Mouse (Mus musculus): ENCODE results near the gene Chrm3. TPM values are rescaled to one million over a fixed set of nuclear protein-coding genes. Genes with fewer than 3 reads are reported as not detected.

Chrm3 gene
- polyA plus RNA-seq, 1 experiment = not detected

DNA sequence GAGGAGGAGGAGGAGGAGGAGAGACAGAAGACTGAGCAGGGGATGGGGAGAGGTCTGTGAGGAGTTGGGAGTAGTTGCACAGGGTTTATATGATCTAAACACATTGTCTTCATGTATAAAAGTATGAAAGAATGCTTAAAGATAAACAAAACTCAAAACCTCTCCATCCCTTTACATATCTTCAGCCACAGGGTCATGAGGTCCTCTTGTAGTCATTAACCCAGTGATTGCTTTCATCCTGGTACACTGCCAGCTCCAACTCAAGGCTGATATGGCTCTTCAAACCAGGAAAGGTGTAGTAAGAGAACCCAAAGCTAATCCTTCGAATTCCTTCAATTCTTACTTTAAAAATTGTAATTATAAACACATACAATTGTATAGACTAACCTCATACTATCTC lies 470.7 kb downstream of the Chrm3 start:
- Histone ChIP-seq H3K36me3 (ENCODE audit: control insufficient read depth, insufficient read depth, low read length, poor library complexity, severe bottlenecking) (no peaks in the 10 kb centered on the region), H3K4me1 (ENCODE audit: control insufficient read depth, insufficient read depth, low read length) (no peaks in the 10 kb centered on the region), H3K9me3 (replicated peaks; ENCODE audit: control insufficient read depth, insufficient read depth, low read length, poor library complexity, severe bottlenecking) (no peaks in the 10 kb centered on the region), H3K27ac (ENCODE audit: insufficient read depth, low read length) (no peak overlapping the region), H3K9ac (ENCODE audit: low read depth, poor library complexity, severe bottlenecking) (no peak overlapping the region), H3K4me3 (ENCODE audit: low read depth, low read length) (no peak overlapping the region), H3K27me3 (ENCODE audit: control insufficient read depth, insufficient read depth, low read length, poor library complexity, severe bottlenecking) (no peaks in the 10 kb centered on the region)
- no peak for TF ChIP-seq CTCF (IDR thresholded peaks at IDR 0.05; ENCODE audit: low read depth, low read length)
- TF ChIP-seq EP300 (IDR thresholded peaks at IDR 0.05; ENCODE audit: insufficient read depth, low read depth, low read length) = no peak
- no peak for TF ChIP-seq POLR2A (IDR thresholded peaks at IDR 0.05; ENCODE audit: insufficient read depth, low read length)

- no peaks in the 10 kb centered on the region for H3K4me1 ChIP-seq (ENCODE audit: control insufficient read depth, insufficient read depth, low read length)
- H3K4me3 ChIP-seq (ENCODE audit: low read depth, low read length) = no peak overlapping the region
- H3K27me3 ChIP-seq (ENCODE audit: control insufficient read depth, insufficient read depth, low read length, poor library complexity, severe bottlenecking) = no peaks in the 10 kb centered on the region
- H3K9me3 ChIP-seq (replicated peaks; ENCODE audit: control insufficient read depth, insufficient read depth, low read length, poor library complexity, severe bottlenecking) = no peaks in the 10 kb centered on the region
- no peak overlapping the region for H3K9ac ChIP-seq (ENCODE audit: low read depth, poor library complexity, severe bottlenecking)
- TF ChIP-seq CTCF (IDR thresholded peaks at IDR 0.05; ENCODE audit: low read depth, low read length) (no peak), POLR2A (IDR thresholded peaks at IDR 0.05; ENCODE audit: insufficient read depth, low read length) (no peak), EP300 (IDR thresholded peaks at IDR 0.05; ENCODE audit: insufficient read depth, low read depth, low read length) (no peak)
- H3K36me3 ChIP-seq (ENCODE audit: control insufficient read depth, insufficient read depth, low read length, poor library complexity, severe bottlenecking) = no peaks in the 10 kb centered on the region
- no peak overlapping the region for H3K27ac ChIP-seq (ENCODE audit: insufficient read depth, low read length)
Observed at GRCm38 (mm10) chr13:9888284-9888683, 472.4 kb downstream of the Chrm3 start.

GRCm38 (mm10) chr13:9887261-9887660 lies 473.4 kb downstream of the Chrm3 start:
- H3K27ac ChIP-seq (ENCODE audit: insufficient read depth, low read length) = no peak overlapping the region

GRCm38 (mm10) chr13:9886465-9887135 lies 474.0 kb downstream of the Chrm3 start:
- no peaks in the 10 kb centered on the region for H3K36me3 ChIP-seq (ENCODE audit: control insufficient read depth, insufficient read depth, low read length, poor library complexity, severe bottlenecking)
- no peak overlapping the region for H3K27ac ChIP-seq (ENCODE audit: insufficient read depth, low read length)
- H3K4me3 ChIP-seq (ENCODE audit: low read depth, low read length) = no peak overlapping the region
- H3K4me1 ChIP-seq (ENCODE audit: control insufficient read depth, insufficient read depth, low read length) = no peaks in the 10 kb centered on the region
- H3K9ac ChIP-seq (ENCODE audit: low read depth, poor library complexity, severe bottlenecking) = no peak overlapping the region
- no peak for TF ChIP-seq POLR2A (IDR thresholded peaks at IDR 0.05; ENCODE audit: insufficient read depth, low read length)
- TF ChIP-seq EP300 (IDR thresholded peaks at IDR 0.05; ENCODE audit: insufficient read depth, low read depth, low read length) = no peak
- TF ChIP-seq CTCF (IDR thresholded peaks at IDR 0.05; ENCODE audit: low read depth, low read length) = no peak
- no peaks in the 10 kb centered on the region for H3K27me3 ChIP-seq (ENCODE audit: control insufficient read depth, insufficient read depth, low read length, poor library complexity, severe bottlenecking)
- H3K9me3 ChIP-seq (replicated peaks; ENCODE audit: control insufficient read depth, insufficient read depth, low read length, poor library complexity, severe bottlenecking) = no peaks in the 10 kb centered on the region

More at GRCm38 (mm10) chr13:9887261-9887660, 473.4 kb downstream of the Chrm3 start:
- no peak overlapping the region for H3K4me3 ChIP-seq (ENCODE audit: low read depth, low read length)
- no peaks in the 10 kb centered on the region for H3K36me3 ChIP-seq (ENCODE audit: control insufficient read depth, insufficient read depth, low read length, poor library complexity, severe bottlenecking)
- no peaks in the 10 kb centered on the region for H3K4me1 ChIP-seq (ENCODE audit: control insufficient read depth, insufficient read depth, low read length)
- no peaks in the 10 kb centered on the region for H3K9me3 ChIP-seq (replicated peaks; ENCODE audit: control insufficient read depth, insufficient read depth, low read length, poor library complexity, severe bottlenecking)
- no peak overlapping the region for H3K9ac ChIP-seq (ENCODE audit: low read depth, poor library complexity, severe bottlenecking)
- H3K27me3 ChIP-seq (ENCODE audit: control insufficient read depth, insufficient read depth, low read length, poor library complexity, severe bottlenecking) = no peaks in the 10 kb centered on the region
- TF ChIP-seq EP300 (IDR thresholded peaks at IDR 0.05; ENCODE audit: insufficient read depth, low read depth, low read length) (no peak), POLR2A (IDR thresholded peaks at IDR 0.05; ENCODE audit: insufficient read depth, low read length) (no peak)

GRCm38 (mm10) chr13:9882362-9883282 lies 478.0 kb downstream of the Chrm3 start:
- no peak overlapping the region for H3K9ac ChIP-seq (ENCODE audit: low read depth, poor library complexity, severe bottlenecking)
- no peaks in the 10 kb centered on the region for H3K36me3 ChIP-seq (ENCODE audit: control insufficient read depth, insufficient read depth, low read length, poor library complexity, severe bottlenecking)
- H3K4me1 ChIP-seq (ENCODE audit: control insufficient read depth, insufficient read depth, low read length) = no peaks in the 10 kb centered on the region
- no peaks in the 10 kb centered on the region for H3K9me3 ChIP-seq (replicated peaks; ENCODE audit: control insufficient read depth, insufficient read depth, low read length, poor library complexity, severe bottlenecking)
- H3K27ac ChIP-seq (ENCODE audit: insufficient read depth, low read length) = no peak overlapping the region
- H3K27me3 ChIP-seq (ENCODE audit: control insufficient read depth, insufficient read depth, low read length, poor library complexity, severe bottlenecking) = no peaks in the 10 kb centered on the region
- TF ChIP-seq POLR2A (IDR thresholded peaks at IDR 0.05; ENCODE audit: insufficient read depth, low read length) (no peak), CTCF (IDR thresholded peaks at IDR 0.05; ENCODE audit: low read depth, low read length) (peak; percentile 27)
- no peak overlapping the region for H3K4me3 ChIP-seq (ENCODE audit: low read depth, low read length)

DNA sequence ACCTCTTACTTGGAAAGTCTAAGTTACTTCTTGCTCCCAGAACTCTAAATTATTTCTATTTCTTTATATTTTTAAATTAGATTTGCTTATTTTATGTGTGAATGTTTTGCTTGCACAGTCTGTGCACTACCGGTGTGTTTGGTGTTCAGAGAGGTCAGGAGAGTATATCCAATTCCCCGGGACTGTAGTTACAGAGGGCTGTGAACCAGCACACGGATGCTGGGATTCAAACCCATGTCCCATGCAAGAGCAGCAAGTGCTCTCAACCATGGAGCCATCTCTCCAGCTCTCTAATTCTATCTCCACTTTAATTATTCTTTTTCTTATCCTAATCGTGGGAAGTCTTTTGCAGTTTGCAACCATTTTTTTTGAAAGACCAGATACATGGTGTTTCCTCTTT lies 478.7 kb downstream of the Chrm3 start:
- Histone ChIP-seq H3K9me3 (replicated peaks; ENCODE audit: control insufficient read depth, insufficient read depth, low read length, poor library complexity, severe bottlenecking) (no peaks in the 10 kb centered on the region), H3K9ac (ENCODE audit: low read depth, poor library complexity, severe bottlenecking) (no peak overlapping the region), H3K4me3 (ENCODE audit: low read depth, low read length) (no peak overlapping the region), H3K27me3 (ENCODE audit: control insufficient read depth, insufficient read depth, low read length, poor library complexity, severe bottlenecking) (no peaks in the 10 kb centered on the region), H3K36me3 (ENCODE audit: control insufficient read depth, insufficient read depth, low read length, poor library complexity, severe bottlenecking) (no peaks in the 10 kb centered on the region), H3K4me1 (ENCODE audit: control insufficient read depth, insufficient read depth, low read length) (no peaks in the 10 kb centered on the region), H3K27ac (ENCODE audit: insufficient read depth, low read length) (no peak overlapping the region)
- TF ChIP-seq EP300 (IDR thresholded peaks at IDR 0.05; ENCODE audit: insufficient read depth, low read depth, low read length) (no peak), POLR2A (IDR thresholded peaks at IDR 0.05; ENCODE audit: insufficient read depth, low read length) (no peak), CTCF (IDR thresholded peaks at IDR 0.05; ENCODE audit: low read depth, low read length) (no peak)
